Mouse (Mus musculus): Measurements from ENCODE around the gene Slc22a27.
"Not testable (repeated sequence)": the region's sequence is repeated elsewhere in the genome, so short reads cannot be mapped to it uniquely, and the experiment has no call there.

Slc22a27 gene

DNA sequence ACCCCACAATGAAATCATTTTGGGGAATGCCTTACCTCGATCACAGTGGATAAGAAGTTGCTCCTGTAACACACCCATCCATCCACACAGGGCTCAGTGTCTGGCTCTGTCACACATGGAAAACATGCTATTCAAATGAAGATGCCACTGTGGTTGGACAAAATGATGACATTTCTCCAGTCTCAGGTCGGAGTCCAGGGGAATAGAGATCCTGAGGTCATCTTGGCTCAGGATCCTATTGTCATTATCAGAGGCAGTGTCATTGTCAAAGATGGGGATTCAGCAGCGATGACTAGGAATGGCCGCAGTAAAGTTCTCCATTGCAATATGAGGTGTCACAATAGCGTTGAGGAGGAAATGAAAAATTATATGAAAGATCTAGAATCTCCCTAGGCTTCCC lies at the start of gene Slc22a27:
Slc22a27 (minus strand) TSS at position 101 of the 400 bp plus-strand sequence.
- DNase-seq (ENCODE audit: inconsistent age in 2 of 2, low spot score in 1 of 2): not testable (repeated sequence)

DNA sequence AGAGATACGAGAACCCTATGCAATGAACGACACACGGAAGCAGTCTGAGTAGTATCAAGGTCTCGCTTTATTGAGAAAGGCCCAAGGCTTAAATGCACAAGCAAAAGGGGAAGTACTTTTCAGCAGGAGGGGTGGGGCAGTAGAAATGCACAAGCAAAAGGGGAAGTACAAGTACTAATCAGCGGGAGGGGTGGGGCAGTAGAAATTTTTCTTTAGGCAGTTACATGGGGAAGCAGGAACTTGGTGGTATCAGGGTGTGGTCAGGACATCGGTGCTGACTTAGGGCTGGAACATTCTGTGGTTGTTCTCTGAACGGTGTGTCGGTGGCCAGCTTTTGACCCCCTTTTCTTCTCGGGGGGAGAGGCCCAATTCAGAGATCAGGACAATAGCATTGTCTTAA lies 45.8 kb upstream of the Slc22a27 start:
- DNase-seq (ENCODE audit: inconsistent age in 2 of 2, low spot score in 1 of 2): not testable (repeated sequence)

DNA sequence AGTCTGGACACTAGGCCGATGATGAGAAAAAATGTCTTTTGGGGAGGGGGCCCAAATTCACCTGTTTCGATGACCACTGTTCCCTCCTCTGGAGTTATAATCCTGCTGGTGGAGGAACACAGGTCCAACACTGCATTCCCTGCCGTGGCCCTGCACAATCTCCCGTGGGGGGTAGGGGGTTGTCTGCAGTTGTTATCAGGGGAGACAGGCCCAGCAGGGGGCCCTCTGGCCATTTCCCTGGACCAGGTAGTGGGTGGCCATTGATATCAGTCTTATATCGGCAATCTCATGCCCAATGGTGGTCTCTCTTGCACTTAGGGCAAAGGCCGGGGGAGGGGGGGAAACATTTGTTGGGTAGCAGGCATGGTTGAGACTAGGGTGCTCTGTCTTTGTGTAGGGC lies 43.3 kb upstream of the Slc22a27 start:
- not testable (repeated sequence) for DNase-seq (ENCODE audit: inconsistent age in 2 of 2, low spot score in 1 of 2)

DNA sequence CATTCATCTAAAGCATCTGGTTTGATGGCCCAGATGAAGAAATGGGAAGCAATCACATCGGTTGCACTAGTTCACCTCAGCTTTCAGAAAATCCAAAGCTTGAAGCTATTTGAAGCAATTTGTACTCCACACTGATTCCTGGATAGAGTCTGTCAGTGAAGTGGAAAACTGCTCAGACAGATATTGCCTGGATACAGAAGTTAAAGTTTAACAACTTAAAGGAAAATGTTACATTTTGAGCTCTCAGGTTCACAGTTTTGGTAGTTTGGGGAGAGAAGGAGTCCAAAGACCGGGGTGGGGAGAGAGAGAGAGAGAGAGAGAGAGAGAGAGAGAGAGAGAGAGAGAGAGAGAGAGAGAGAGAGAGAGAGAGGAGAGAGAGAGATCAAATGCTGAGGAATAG lies 2.9 kb upstream of the Slc22a27 start:
- no peak for DNase-seq (ENCODE audit: inconsistent age in 2 of 2, low spot score in 1 of 2)

DNA sequence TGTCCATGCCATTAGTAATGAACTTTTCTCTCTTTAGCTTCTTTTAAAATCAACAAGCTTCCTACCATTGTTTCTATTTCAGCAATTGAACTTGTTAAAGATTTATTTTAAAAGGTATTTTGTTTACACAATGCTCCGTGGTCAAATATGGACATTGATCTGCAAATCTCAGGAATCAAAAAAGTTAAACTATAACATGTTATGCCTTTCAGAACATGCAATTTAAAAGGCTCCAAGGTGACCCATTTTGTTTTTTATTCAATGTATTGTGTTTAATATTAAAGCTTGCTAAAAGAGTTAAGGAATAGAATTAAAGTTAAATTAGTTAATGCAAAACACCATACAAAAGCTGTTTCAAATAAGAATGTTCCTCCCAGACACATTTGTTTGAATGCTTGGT lies 723 bp upstream of the Slc22a27 start:
- DNase-seq (ENCODE audit: inconsistent age in 2 of 2, low spot score in 1 of 2): not testable (repeated sequence)

DNA sequence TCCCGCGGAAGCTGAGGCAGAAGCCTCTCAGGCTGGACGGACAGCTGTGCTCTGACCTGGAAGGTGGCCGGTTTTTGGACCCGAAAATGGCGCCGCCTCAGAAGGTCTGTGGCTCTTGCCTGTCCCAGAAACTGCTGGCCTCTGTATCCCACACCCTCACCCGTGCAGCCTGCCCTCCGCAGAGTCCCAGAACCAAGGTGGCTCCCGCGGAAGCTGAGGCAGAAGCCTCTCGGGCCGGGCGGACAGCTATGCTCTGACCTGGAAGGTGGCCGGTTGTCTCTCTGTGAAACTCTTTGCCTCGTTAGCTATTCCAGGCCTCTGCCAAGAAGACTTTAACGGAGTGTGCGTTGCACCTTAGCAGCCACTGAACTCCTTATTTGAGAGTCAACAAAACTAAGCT lies 26.4 kb downstream of the Slc22a27 start:
- not testable (repeated sequence) for DNase-seq (ENCODE audit: inconsistent age in 2 of 2, low spot score in 1 of 2)

DNA sequence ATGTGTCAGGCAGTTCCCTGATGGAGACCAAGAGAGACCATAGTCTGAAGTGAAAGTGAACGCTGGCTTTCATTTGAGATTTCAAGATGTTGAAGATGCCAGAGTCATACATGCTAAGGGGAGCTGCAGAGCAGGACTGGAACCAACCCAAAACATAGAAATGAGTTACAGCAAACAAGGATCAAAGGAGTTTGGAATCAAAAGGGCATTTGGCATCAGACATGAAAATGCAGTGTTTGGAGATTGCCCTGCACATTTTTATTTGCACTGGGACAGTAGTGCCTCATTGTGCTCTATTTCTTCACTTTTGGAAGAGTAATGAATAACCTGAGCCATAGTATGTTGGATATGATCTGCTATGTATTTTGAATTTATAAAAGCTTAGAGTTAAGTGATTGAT lies 89.2 kb downstream of the Slc22a27 start:
- no peak for DNase-seq (ENCODE audit: inconsistent age in 2 of 2, low spot score in 1 of 2)

DNA sequence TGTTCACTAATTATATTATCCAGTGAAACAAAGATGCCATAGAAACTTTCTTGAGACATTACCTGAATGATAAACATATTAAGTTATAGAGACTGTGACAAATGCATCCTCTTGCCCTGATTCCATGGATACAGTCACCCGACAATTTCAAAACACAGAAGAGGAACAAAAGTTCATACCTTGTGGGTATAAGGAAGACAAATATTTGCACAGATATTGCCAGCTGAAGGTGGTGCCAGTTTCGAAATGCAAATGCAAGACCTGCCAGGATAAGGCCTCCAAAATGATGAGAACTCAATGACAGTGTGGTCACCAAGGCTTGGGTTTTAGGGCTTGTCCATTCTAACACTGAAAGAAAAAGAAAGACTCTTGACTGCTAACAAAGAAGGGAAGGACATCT lies 136.0 kb downstream of the Slc22a27 start:
- no peak for DNase-seq (ENCODE audit: inconsistent age in 2 of 2, low spot score in 1 of 2)

All from adrenal gland, adult (tissue).